Mouse (Mus musculus) small intestine, adult 2 months (tissue): ENCODE measurements around the gene Dip2c.

ENCODE experiments used
- CTCF ChIP-seq: fragments of 200-500 bp; IDR thresholded peaks from 2 replicates; pipeline ENCODE4 v1.5.1; 2012; ENCODE audit warnings: low read depth, mild to moderate bottlenecking, control low read depth, inconsistent platforms, low read length, moderate library complexity, mixed read lengths; ENCODE audit not compliant: insufficient replicate concordance, insufficient read length; ENCODE audit errors: extremely low read depth
- POLR2A ChIP-seq: fragments of 200-500 bp; IDR thresholded peaks from 2 replicates; pipeline ENCODE4 v1.6.1; 2012; ENCODE audit warnings: low read depth, mild to moderate bottlenecking, control low read depth, inconsistent platforms, low read length, moderate library complexity

- TF ChIP-seq POLR2A (no peak), CTCF (no peak)
Measured at GRCm38 (mm10) chr13:9319745-9320144, 43.4 kb downstream of the Dip2c start.
